Mouse (Mus musculus) midbrain, embryonic 16.5 days (tissue): ENCODE measurements at regions not wholly inside any gene's neighbourhood (a gene's known extent, or its start where the extent isn't known, plus 50 kb on each side); places are given as distances from the start of the nearest gene placed in this dataset.

Experiments used
- ATAC-seq: fragments of 200-750 bp; cut with Nextera tagmentation; 2 replicates; pipeline ENCODE4 v1.8.0; 2017; ENCODE audit warnings: moderate TSS enrichment
- H3K27ac ChIP-seq: fragments of 300-500 bp; sonication (generic); 2 replicates; pipeline ENCODE4 v1.5.1; 2014; ENCODE audit warnings: mild to moderate bottlenecking, low read length, mixed read lengths
- H3K27me3 ChIP-seq: fragments of 300-500 bp; sonication (generic); 2 replicates; pipeline ENCODE4 v1.6.1; 2014; ENCODE audit warnings: low read depth, low read length, mixed read lengths; ENCODE audit not compliant: control insufficient read depth, insufficient read depth
- H3K36me3 ChIP-seq: fragments of 300-500 bp; sonication (generic); 2 replicates; pipeline ENCODE4 v1.6.1; 2014; ENCODE audit warnings: mild to moderate bottlenecking, low read length, moderate library complexity, mixed read lengths; ENCODE audit not compliant: control insufficient read depth, insufficient read depth
- H3K4me1 ChIP-seq: fragments of 300-500 bp; sonication (generic); 2 replicates; pipeline ENCODE4 v1.6.1; 2014; ENCODE audit warnings: mild to moderate bottlenecking, low read length, mixed read lengths; ENCODE audit not compliant: control insufficient read depth, insufficient read depth
- H3K4me2 ChIP-seq: fragments of 300-500 bp; sonication (generic); 2 replicates; pipeline ENCODE4 v1.6.1; 2014; ENCODE audit warnings: mild to moderate bottlenecking, low read length, mixed read lengths
- H3K4me3 ChIP-seq: fragments of 300-500 bp; sonication (generic); 2 replicates; pipeline ENCODE4 v1.5.1; 2014; ENCODE audit warnings: low read depth, mild to moderate bottlenecking, low read length, moderate library complexity, mixed read lengths
- H3K9ac ChIP-seq: fragments of 300-500 bp; sonication (generic); 2 replicates; pipeline ENCODE4 v1.6.1; 2014; ENCODE audit warnings: low read depth, low read length, mixed read lengths
- H3K9me3 ChIP-seq: fragments of 300-500 bp; sonication (generic); replicated peaks from 2 replicates; pipeline ENCODE4 v1.6.1; 2014; ENCODE audit warnings: mild to moderate bottlenecking, low read length, mixed read lengths; ENCODE audit not compliant: control insufficient read depth, poor library complexity, severe bottlenecking
- WGBS: fragments of 180-500 bp; shearing (Covaris S2); extraction: QIAGEN DNeasy Blood & Tissue Kit; methylation state at CpG from one replicate; pipeline ENCODE4 v1.1.7; 2014; 5-methylcytosine and 5-hydroxymethylcytosine counted together

GRCm38 (mm10) chr3:52446991-52447390, 178.9 kb downstream of the Foxo1 start:
- Histone ChIP-seq H3K9ac (no peak overlapping the region), H3K4me1 (no peaks in the 10 kb centered on the region), H3K27ac (no peak overlapping the region), H3K9me3 (no peaks in the 10 kb centered on the region), H3K27me3 (no peaks in the 10 kb centered on the region), H3K36me3 (no peaks in the 10 kb centered on the region), H3K4me3 (no peak overlapping the region), H3K4me2 (no peak overlapping the region)
- no peak for ATAC-seq
- WGBS, result 79% methylated on average over 1 of the region's 1 CpGs

GRCm38 (mm10) chr3:52446500-52446899, 178.4 kb downstream of the Foxo1 start:
- H3K4me1 ChIP-seq, result no peaks in the 10 kb centered on the region
- no peaks in the 10 kb centered on the region for H3K36me3 ChIP-seq
- H3K9me3 ChIP-seq, result no peaks in the 10 kb centered on the region
- no peak for ATAC-seq
- 71% methylated on average over 5 of the region's 5 CpGs for WGBS
- H3K27ac ChIP-seq, result no peak overlapping the region
- no peaks in the 10 kb centered on the region for H3K27me3 ChIP-seq
- no peak overlapping the region for H3K4me3 ChIP-seq
- H3K9ac ChIP-seq, result no peak overlapping the region
- H3K4me2 ChIP-seq, result no peak overlapping the region

- ATAC-seq, result no peak
- H3K4me1 ChIP-seq, result no peaks in the 10 kb centered on the region
- H3K27me3 ChIP-seq, result no peaks in the 10 kb centered on the region
- no peak overlapping the region for H3K4me3 ChIP-seq
- no peaks in the 10 kb centered on the region for H3K36me3 ChIP-seq
- WGBS, result 92% methylated on average over 8 of the region's 8 CpGs
- no peak overlapping the region for H3K9ac ChIP-seq
- no peak overlapping the region for H3K4me2 ChIP-seq
- H3K9me3 ChIP-seq, result no peaks in the 10 kb centered on the region
- no peak overlapping the region for H3K27ac ChIP-seq
Observed at GRCm38 (mm10) chr3:52444420-52445119, 176.4 kb downstream of the Foxo1 start.

- Histone ChIP-seq H3K27me3 (no peaks in the 10 kb centered on the region), H3K9ac (no peak overlapping the region), H3K4me2 (no peak overlapping the region), H3K36me3 (no peaks in the 10 kb centered on the region), H3K9me3 (no peaks in the 10 kb centered on the region), H3K4me3 (no peak overlapping the region), H3K4me1 (no peaks in the 10 kb centered on the region), H3K27ac (no peak overlapping the region)
- WGBS, result 13% methylated on average over 3 of the region's 3 CpGs
- no peak for ATAC-seq
Observed at GRCm38 (mm10) chr3:52443856-52444255, 175.7 kb downstream of the Foxo1 start.

- Histone ChIP-seq H3K4me2 (no peak overlapping the region), H3K36me3 (no peaks in the 10 kb centered on the region), H3K27ac (no peak overlapping the region), H3K27me3 (no peaks in the 10 kb centered on the region), H3K4me3 (no peak overlapping the region), H3K4me1 (no peaks in the 10 kb centered on the region), H3K9me3 (no peaks in the 10 kb centered on the region), H3K9ac (no peak overlapping the region)
- WGBS, result 88% methylated on average over 8 of the region's 8 CpGs
- ATAC-seq, result no peak
Observed at GRCm38 (mm10) chr3:52429014-52429589, 161.0 kb downstream of the Foxo1 start.

- Histone ChIP-seq H3K9me3 (peaks cover 5% of the 10 kb centered on the region; the same call in 1 of the 2 replicates), H3K4me2 (no peak overlapping the region), H3K4me1 (no peaks in the 10 kb centered on the region), H3K27ac (no peak overlapping the region), H3K27me3 (no peaks in the 10 kb centered on the region), H3K9ac (no peak overlapping the region), H3K4me3 (no peak overlapping the region), H3K36me3 (no peaks in the 10 kb centered on the region)
- ATAC-seq, result no peak
- WGBS, result 77% methylated on average over 1 of the region's 1 CpGs
Observed at GRCm38 (mm10) chr3:52422826-52423225, 154.7 kb downstream of the Foxo1 start.

- 55% methylated on average over 6 of the region's 6 CpGs for WGBS
- Histone ChIP-seq H3K9ac (no peak overlapping the region), H3K36me3 (no peaks in the 10 kb centered on the region), H3K27me3 (no peaks in the 10 kb centered on the region), H3K4me1 (peaks cover 3% of the 10 kb centered on the region; the same call in 1 of the 2 replicates), H3K9me3 (no peaks in the 10 kb centered on the region), H3K4me3 (no peak overlapping the region), H3K4me2 (no peak overlapping the region), H3K27ac (no peak overlapping the region)
- ATAC-seq, result no peak
Observed at GRCm38 (mm10) chr3:52416261-52416660, 148.1 kb downstream of the Foxo1 start.

GRCm38 (mm10) chr3:52415361-52415760, 147.2 kb downstream of the Foxo1 start:
- no peak overlapping the region for H3K27ac ChIP-seq
- H3K36me3 ChIP-seq, result no peaks in the 10 kb centered on the region
- no peak for ATAC-seq
- WGBS, result 38% methylated on average over 6 of the region's 6 CpGs
- no peaks in the 10 kb centered on the region for H3K27me3 ChIP-seq
- no peak overlapping the region for H3K9ac ChIP-seq
- H3K9me3 ChIP-seq, result no peaks in the 10 kb centered on the region
- H3K4me3 ChIP-seq, result no peak overlapping the region
- H3K4me1 ChIP-seq, result peaks cover 3% of the 10 kb centered on the region; the same call in 1 of the 2 replicates
- no peak overlapping the region for H3K4me2 ChIP-seq

GRCm38 (mm10) chr3:52414017-52414416, 145.9 kb downstream of the Foxo1 start:
- H3K4me1 ChIP-seq, result peaks cover 3% of the 10 kb centered on the region; the same call in 1 of the 2 replicates
- no peaks in the 10 kb centered on the region for H3K9me3 ChIP-seq
- H3K4me3 ChIP-seq, result no peak overlapping the region
- H3K4me2 ChIP-seq, result no peak overlapping the region
- H3K36me3 ChIP-seq, result no peaks in the 10 kb centered on the region
- H3K9ac ChIP-seq, result no peak overlapping the region
- ATAC-seq, result no peak
- WGBS, result 34% methylated on average over 6 of the region's 6 CpGs
- H3K27ac ChIP-seq, result no peak overlapping the region
- no peaks in the 10 kb centered on the region for H3K27me3 ChIP-seq
